Mouse (Mus musculus): Measurements from ENCODE around the gene Atad2b. TPM values are rescaled to one million over a fixed set of nuclear protein-coding genes. Genes with fewer than 3 reads are reported as not detected.

Atad2b gene
- polyA plus RNA-seq, 1 experiment = 5.6 TPM

- H3K4me3 ChIP-seq (ENCODE audit: insufficient read depth, low read depth, low read length) = no peak overlapping the region
- peaks cover 8% of the 10 kb centered on the region for H3K36me3 ChIP-seq (ENCODE audit: control insufficient read depth, insufficient read depth, low read length)
- H3K27me3 ChIP-seq (replicated peaks; ENCODE audit: control insufficient read depth, insufficient read depth, low read length) = no peaks in the 10 kb centered on the region
- DNase-seq = no peak
- TF ChIP-seq CTCF (conservative IDR thresholded peaks at IDR 0.05; ENCODE audit: insufficient read depth, insufficient read length, low read depth, low read length) (no peak), POLR2A (IDR thresholded peaks at IDR 0.05; ENCODE audit: low read depth, low read length) (no peak)
- no peak overlapping the region for H3K27ac ChIP-seq (ENCODE audit: insufficient read depth, low read depth, low read length)
- H3K4me1 ChIP-seq (ENCODE audit: control insufficient read depth, insufficient read depth, low read length) = no peaks in the 10 kb centered on the region
These were observed 28.4 kb upstream of the Atad2b start for GRCm38 (mm10) chr12:4888739-4889138.

- WGBS = 96% methylated on average over 2 of the region's 2 CpGs
- Histone ChIP-seq H3K36me3 (ENCODE audit: control insufficient read depth, insufficient read depth, low read length) (peaks cover 8% of the 10 kb centered on the region), H3K27me3 (replicated peaks; ENCODE audit: control insufficient read depth, insufficient read depth, low read length) (no peaks in the 10 kb centered on the region), H3K27ac (ENCODE audit: insufficient read depth, low read depth, low read length) (no peak overlapping the region), H3K4me1 (ENCODE audit: control insufficient read depth, insufficient read depth, low read length) (no peaks in the 10 kb centered on the region), H3K4me3 (ENCODE audit: insufficient read depth, low read depth, low read length) (no peak overlapping the region)
- DNase-seq = no peak
- no peak for TF ChIP-seq POLR2A (IDR thresholded peaks at IDR 0.05; ENCODE audit: low read depth, low read length)
- TF ChIP-seq CTCF (conservative IDR thresholded peaks at IDR 0.05; ENCODE audit: insufficient read depth, insufficient read length, low read depth, low read length) = no peak
These were observed 27.9 kb upstream of the Atad2b start for GRCm38 (mm10) chr12:4889251-4889650.

DNA sequence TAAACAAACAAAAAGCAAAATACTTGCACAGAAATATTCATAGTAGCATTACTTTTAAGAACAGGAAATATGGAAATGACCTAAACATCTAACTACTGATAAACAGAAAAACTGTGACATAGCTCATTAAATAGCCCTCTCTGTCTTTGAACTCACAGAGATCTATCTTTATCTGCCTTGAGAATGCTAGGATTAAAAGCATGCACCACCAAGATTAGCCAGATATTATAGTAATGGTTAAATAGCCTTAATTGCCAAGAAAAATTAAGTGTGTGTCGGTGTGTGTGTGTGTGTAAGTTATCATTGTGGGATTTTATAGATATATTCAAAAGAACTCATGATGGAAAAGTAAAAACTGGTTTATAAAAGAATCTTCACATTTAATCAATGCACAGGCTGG lies 27.3 kb upstream of the Atad2b start:
- no peaks in the 10 kb centered on the region for H3K4me1 ChIP-seq (ENCODE audit: control insufficient read depth, insufficient read depth, low read length)
- WGBS = 98% methylated on average over 1 of the region's 1 CpGs
- H3K27me3 ChIP-seq (replicated peaks; ENCODE audit: control insufficient read depth, insufficient read depth, low read length) = no peaks in the 10 kb centered on the region
- DNase-seq = no peak
- TF ChIP-seq POLR2A (IDR thresholded peaks at IDR 0.05; ENCODE audit: low read depth, low read length) (no peak), CTCF (conservative IDR thresholded peaks at IDR 0.05; ENCODE audit: insufficient read depth, insufficient read length, low read depth, low read length) (no peak)
- H3K27ac ChIP-seq (ENCODE audit: insufficient read depth, low read depth, low read length) = no peak overlapping the region
- no peak overlapping the region for H3K4me3 ChIP-seq (ENCODE audit: insufficient read depth, low read depth, low read length)
- H3K36me3 ChIP-seq (ENCODE audit: control insufficient read depth, insufficient read depth, low read length) = peaks cover 8% of the 10 kb centered on the region

- no peaks in the 10 kb centered on the region for H3K4me1 ChIP-seq (ENCODE audit: control insufficient read depth, insufficient read depth, low read length)
- no peak for DNase-seq
- H3K27me3 ChIP-seq (replicated peaks; ENCODE audit: control insufficient read depth, insufficient read depth, low read length) = no peaks in the 10 kb centered on the region
- TF ChIP-seq CTCF (conservative IDR thresholded peaks at IDR 0.05; ENCODE audit: insufficient read depth, insufficient read length, low read depth, low read length) (no peak), POLR2A (IDR thresholded peaks at IDR 0.05; ENCODE audit: low read depth, low read length) (no peak)
- H3K27ac ChIP-seq (ENCODE audit: insufficient read depth, low read depth, low read length) = no peak overlapping the region
- WGBS = 95% methylated on average over 5 of the region's 5 CpGs
- peaks cover 1% of the 10 kb centered on the region; the same call in 1 of the 2 replicates for H3K36me3 ChIP-seq (ENCODE audit: control insufficient read depth, insufficient read depth, low read length)
- no peak overlapping the region for H3K4me3 ChIP-seq (ENCODE audit: insufficient read depth, low read depth, low read length)
These were observed 19.1 kb upstream of the Atad2b start for GRCm38 (mm10) chr12:4898024-4898423.

DNA sequence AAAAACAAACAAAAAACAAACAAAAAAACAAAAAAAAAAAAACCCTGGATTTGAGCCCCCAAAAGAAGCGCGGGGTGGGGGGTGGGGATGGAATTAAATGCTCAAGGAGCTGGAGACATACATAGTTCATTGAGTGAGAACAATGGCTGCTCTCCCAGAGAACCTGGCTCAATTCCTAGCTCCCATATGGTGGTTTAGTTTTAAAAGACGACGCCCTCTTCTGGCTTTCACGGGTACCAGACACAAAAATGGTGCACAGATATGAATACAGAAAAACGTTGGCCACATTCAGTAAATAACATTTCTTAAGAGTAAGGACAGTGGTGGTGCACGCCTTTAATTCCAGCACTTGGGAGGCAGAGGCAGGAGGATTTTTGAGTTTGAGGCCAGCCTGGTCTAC lies 11.2 kb upstream of the Atad2b start:
- Histone ChIP-seq H3K4me3 (ENCODE audit: insufficient read depth, low read depth, low read length) (no peak overlapping the region), H3K27ac (ENCODE audit: insufficient read depth, low read depth, low read length) (no peak overlapping the region), H3K4me1 (ENCODE audit: control insufficient read depth, insufficient read depth, low read length) (peaks cover 4% of the 10 kb centered on the region; the same call in 1 of the 2 replicates), H3K36me3 (ENCODE audit: control insufficient read depth, insufficient read depth, low read length) (peaks cover 1% of the 10 kb centered on the region; the same call in 1 of the 2 replicates), H3K27me3 (replicated peaks; ENCODE audit: control insufficient read depth, insufficient read depth, low read length) (no peaks in the 10 kb centered on the region)
- WGBS = 84% methylated on average over 7 of the region's 7 CpGs
- DNase-seq = no peak
- TF ChIP-seq POLR2A (IDR thresholded peaks at IDR 0.05; ENCODE audit: low read depth, low read length) (no peak), CTCF (conservative IDR thresholded peaks at IDR 0.05; ENCODE audit: insufficient read depth, insufficient read length, low read depth, low read length) (no peak)

DNA sequence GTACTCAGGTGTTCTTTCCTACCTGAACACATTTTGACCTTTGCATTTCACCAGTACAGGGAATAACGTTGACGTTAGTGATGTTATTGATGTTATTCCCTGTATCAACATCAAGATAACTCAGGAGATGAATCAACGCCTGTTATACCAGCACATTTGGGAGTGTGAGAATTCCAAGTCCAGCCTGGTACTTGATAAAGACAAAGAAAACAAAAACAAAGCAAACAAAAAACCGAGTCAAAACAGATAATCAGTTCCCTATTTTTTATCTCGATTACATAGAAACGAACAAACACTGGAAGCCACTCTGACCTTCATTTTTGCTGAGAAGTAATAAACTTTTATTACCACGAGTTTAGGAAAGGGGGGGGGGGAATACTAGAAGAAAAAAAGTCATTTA lies 10.7 kb upstream of the Atad2b start:
- WGBS = 24% methylated on average over 7 of the region's 7 CpGs
- TF ChIP-seq CTCF (conservative IDR thresholded peaks at IDR 0.05; ENCODE audit: insufficient read depth, insufficient read length, low read depth, low read length) = no peak
- TF ChIP-seq POLR2A (IDR thresholded peaks at IDR 0.05; ENCODE audit: low read depth, low read length) = no peak
- no peaks in the 10 kb centered on the region for H3K27me3 ChIP-seq (replicated peaks; ENCODE audit: control insufficient read depth, insufficient read depth, low read length)
- no peak for DNase-seq
- peaks cover 4% of the 10 kb centered on the region; the same call in 1 of the 2 replicates for H3K4me1 ChIP-seq (ENCODE audit: control insufficient read depth, insufficient read depth, low read length)
- peaks cover under 1% of the 10 kb centered on the region; the same call in 1 of the 2 replicates for H3K36me3 ChIP-seq (ENCODE audit: control insufficient read depth, insufficient read depth, low read length)
- H3K27ac ChIP-seq (ENCODE audit: insufficient read depth, low read depth, low read length) = no peak overlapping the region
- H3K4me3 ChIP-seq (ENCODE audit: insufficient read depth, low read depth, low read length) = no peak overlapping the region; the same call in 1 of the 2 replicates

- TF ChIP-seq POLR2A (IDR thresholded peaks at IDR 0.05; ENCODE audit: low read depth, low read length) (peak; percentile 48), CTCF (conservative IDR thresholded peaks at IDR 0.05; ENCODE audit: insufficient read depth, insufficient read length, low read depth, low read length) (no peak)
- no peaks in the 10 kb centered on the region for H3K27me3 ChIP-seq (replicated peaks; ENCODE audit: control insufficient read depth, insufficient read depth, low read length)
- no peaks in the 10 kb centered on the region for H3K36me3 ChIP-seq (ENCODE audit: control insufficient read depth, insufficient read depth, low read length)
- H3K27ac ChIP-seq (ENCODE audit: insufficient read depth, low read depth, low read length) = peak within 1 kb of the TSS; percentile 91
- under 1% methylated on average over 125 of the region's 125 CpGs for WGBS
- H3K4me1 ChIP-seq (ENCODE audit: control insufficient read depth, insufficient read depth, low read length) = peaks cover 4% of the 10 kb centered on the region; the same call in 1 of the 2 replicates
- peak within 1 kb of the TSS; percentile 86 for H3K4me3 ChIP-seq (ENCODE audit: insufficient read depth, low read depth, low read length)
- peak; percentile 97 for DNase-seq
These were observed 9.9 kb upstream of the Atad2b start, which contains the start of gene Ubxn2a for GRCm38 (mm10) chr12:4906951-4907906. TSS of gene Ubxn2a (minus strand) at chr12:4907705.

Measured in kidney, adult 2 months (tissue).